Mouse (Mus musculus) heart, adult 2 months (tissue): ENCODE results near the gene Tcaim.

ENCODE experiments used
- CTCF ChIP-seq: fragments of 200-600 bp; IDR thresholded peaks from 2 replicates; pipeline ENCODE4 v1.8.1; 2022; ENCODE audit warnings: antibody characterized with exemption, mild to moderate bottlenecking, moderate library complexity
- POLR2A ChIP-seq: fragments of 200-500 bp; IDR thresholded peaks from 2 replicates; pipeline ENCODE4 v1.6.1; 2011; ENCODE audit warnings: mild to moderate bottlenecking, low read depth, low read length, control low read depth; ENCODE audit not compliant: insufficient read depth

DNA sequence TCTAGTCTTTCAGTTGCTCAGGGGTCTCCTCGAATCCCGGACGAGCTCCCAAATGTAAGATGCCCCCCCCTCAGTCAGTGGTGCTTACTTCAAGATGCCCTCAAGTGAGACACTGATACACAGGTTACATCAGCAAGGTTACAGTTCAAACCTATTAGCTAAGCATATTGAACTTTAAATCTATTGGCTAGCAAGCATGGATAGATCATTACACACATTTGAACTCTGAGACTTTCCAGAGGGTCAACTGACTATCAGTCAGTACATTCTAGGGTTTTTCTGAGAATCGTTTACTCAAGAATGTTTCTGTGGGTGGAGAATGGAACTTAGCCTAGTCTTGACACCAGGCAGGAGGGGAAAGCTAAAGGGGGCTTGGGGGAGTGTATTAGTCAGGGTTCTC is 67.3 kb downstream of the Tcaim start:
- TF ChIP-seq POLR2A (no peak), CTCF (no peak)
